Mouse (Mus musculus) MEL (cell line): Measurements from ENCODE around the gene Gm49318.

Experiments
- BHLHE40 ChIP-seq: IDR thresholded peaks from 2 replicates; pipeline ENCODE4 v1.6.1; 2012; ENCODE audit warnings: low read depth, mild to moderate bottlenecking, inconsistent platforms, low read length, improper control_type of control experiment, borderline replicate concordance
- CTCF ChIP-seq, 3 experiments: IDR thresholded peaks in 2 of 3; conservative IDR thresholded peaks in 1 of 3; 2 replicates each; pipeline ENCODE4 v1.5.1; 2011 to 2012; ENCODE audit warnings: low read length in 3 of 3, low read depth in 2 of 3, mild to moderate bottlenecking in 2 of 3, improper control_type of control experiment in 1 of 3, inconsistent platforms in 1 of 3, mixed read lengths in 1 of 3, moderate library complexity in 1 of 3; ENCODE audit not compliant: control insufficient read depth in 1 of 3, insufficient read depth in 1 of 3, poor library complexity in 1 of 3, severe bottlenecking in 1 of 3
- MAFK ChIP-seq: IDR thresholded peaks from 2 replicates; pipeline ENCODE4 v1.6.1; 2011; ENCODE audit warnings: low read depth, mild to moderate bottlenecking, low read length, improper control_type of control experiment, borderline replicate concordance
- NRF1 ChIP-seq: IDR thresholded peaks from 2 replicates; pipeline ENCODE4 v1.6.1; 2014; ENCODE audit warnings: low read depth, mild to moderate bottlenecking, inconsistent platforms, low read length, improper control_type of control experiment, moderate library complexity; ENCODE audit not compliant: poor library complexity, insufficient read depth, severe bottlenecking
- POLR2A ChIP-seq, 2 experiments: IDR thresholded peaks; 2 replicates each; pipeline ENCODE4 v1.6.1; 2011 to 2012; ENCODE audit warnings: low read length in 2 of 2, mild to moderate bottlenecking in 2 of 2, control low read depth in 1 of 2, improper control_type of control experiment in 1 of 2, low read depth in 1 of 2, moderate library complexity in 1 of 2; ENCODE audit not compliant: control insufficient read depth in 1 of 2, insufficient read depth in 1 of 2, poor library complexity in 1 of 2
- TCF12 ChIP-seq: IDR thresholded peaks from 2 replicates; pipeline ENCODE4 v1.6.1; 2014; ENCODE audit warnings: low read depth, mild to moderate bottlenecking, inconsistent platforms, low read length, improper control_type of control experiment, moderate library complexity
- USF1 ChIP-seq: IDR thresholded peaks from 2 replicates; pipeline ENCODE4 v1.6.1; 2014; ENCODE audit warnings: low read depth, mild to moderate bottlenecking, inconsistent platforms, low read length, improper control_type of control experiment, moderate library complexity

DNA sequence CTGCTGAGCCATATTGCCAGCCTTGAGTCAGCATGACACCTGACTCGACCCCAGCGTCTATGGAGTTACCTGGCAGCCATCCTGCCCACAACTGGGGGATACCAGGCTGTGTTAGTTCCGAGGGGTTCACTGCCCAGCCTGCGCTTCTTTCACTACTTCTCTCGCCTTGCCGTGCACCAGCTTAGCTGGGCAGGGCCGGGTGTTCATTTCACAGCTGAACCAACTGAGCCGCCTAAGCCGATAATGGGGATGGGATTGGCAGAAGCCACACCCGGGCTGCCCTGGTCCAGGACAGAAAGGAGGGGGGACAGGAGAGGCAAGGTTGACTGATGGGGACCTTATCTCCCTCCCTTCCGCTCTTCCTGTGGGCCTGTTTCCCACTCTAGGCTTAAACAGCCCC, 21.7 kb downstream of the Gm49318 start:
- TF ChIP-seq POLR2A (IDR thresholded peaks at IDR 0.05; ENCODE audit: control insufficient read depth in 1 of 2, insufficient read depth in 1 of 2, low read depth in 1 of 2, low read length in 2 of 2, poor library complexity in 1 of 2), result 0 out of 4 replicates have a peak, but pooled peaks of 1 of the 2 experiments have one; percentile 24
- TF ChIP-seq USF1, result no peak
- no peak for TF ChIP-seq CTCF (IDR thresholded peaks at IDR 0.05 in 2 of 3, conservative IDR thresholded peaks at IDR 0.05 in 1 of 3; ENCODE audit: control insufficient read depth in 1 of 3, insufficient read depth in 1 of 3, low read depth in 2 of 3, low read length in 3 of 3, poor library complexity in 1 of 3, severe bottlenecking in 1 of 3)
- no peak for TF ChIP-seq NRF1
- no peak for TF ChIP-seq TCF12
- no peak for TF ChIP-seq MAFK
- no peak for TF ChIP-seq BHLHE40
